Mouse (Mus musculus) spleen, adult 2 months (tissue): ENCODE results near the gene Klrb1a. TPM values are rescaled to one million over a fixed set of nuclear protein-coding genes. Genes with fewer than 3 reads are reported as not detected.

Experiments
- DNase-seq, 2 experiments: peaks; one replicate each; pipeline versions ENCODE4 v3.0.0 to v3.0.0-alpha.2; 2012 to 2021; ENCODE audit warnings: low spot score in 2 of 2, low read depth in 1 of 2
- H3K27ac ChIP-seq: fragments of 200-500 bp; 2 replicates; pipeline ENCODE4 v1.5.1; 2012; ENCODE audit warnings: low read length, inconsistent platforms; ENCODE audit not compliant: insufficient read depth
- H3K27me3 ChIP-seq: fragments of 200-500 bp; 2 replicates; pipeline ENCODE4 v1.6.1; 2012; ENCODE audit warnings: mild to moderate bottlenecking, moderate library complexity, low read length, inconsistent platforms; ENCODE audit not compliant: control insufficient read depth, insufficient read depth
- H3K36me3 ChIP-seq: fragments of 200-500 bp; 2 replicates; pipeline ENCODE4 v1.6.1; 2012; ENCODE audit warnings: mild to moderate bottlenecking, low read length, inconsistent platforms; ENCODE audit not compliant: control insufficient read depth, insufficient read depth
- H3K4me1 ChIP-seq: fragments of 200-500 bp; 2 replicates; pipeline ENCODE4 v1.6.1; 2011; ENCODE audit warnings: inconsistent platforms; ENCODE audit not compliant: control insufficient read depth, insufficient read depth, insufficient read length
- H3K4me3 ChIP-seq: fragments of 200-500 bp; 2 replicates; pipeline ENCODE4 v1.5.1; 2011; ENCODE audit warnings: mild to moderate bottlenecking, inconsistent platforms; ENCODE audit not compliant: insufficient read depth, insufficient read length; ENCODE audit errors: extremely low read depth
- CTCF ChIP-seq: fragments of 200-500 bp; IDR thresholded peaks from 2 replicates; pipeline ENCODE4 v1.5.1; 2011; ENCODE audit warnings: mild to moderate bottlenecking, inconsistent platforms; ENCODE audit not compliant: insufficient read depth, insufficient read length, insufficient replicate concordance; ENCODE audit errors: extremely low read depth
- POLR2A ChIP-seq: fragments of 200-500 bp; IDR thresholded peaks from 2 replicates; pipeline ENCODE4 v1.6.1; 2011; ENCODE audit warnings: low read depth, low read length, inconsistent platforms
- WGBS: fragments of 180-500 bp; shearing (Covaris S2); methylation state at CpG from one replicate; pipeline ENCODE4 v1.1.7; 2018; 5-methylcytosine and 5-hydroxymethylcytosine counted together
- polyA plus RNA-seq: library from polyadenylated mRNA; depleted of rRNA; stranded (reverse); fragments of >200 nt; gene quantifications from 2 replicates; pipeline ENCODE4 v1.2.3, GENCODE M21; 2012

The Klrb1a gene
- polyA plus RNA-seq, 1 experiment = 1.2 TPM

DNA sequence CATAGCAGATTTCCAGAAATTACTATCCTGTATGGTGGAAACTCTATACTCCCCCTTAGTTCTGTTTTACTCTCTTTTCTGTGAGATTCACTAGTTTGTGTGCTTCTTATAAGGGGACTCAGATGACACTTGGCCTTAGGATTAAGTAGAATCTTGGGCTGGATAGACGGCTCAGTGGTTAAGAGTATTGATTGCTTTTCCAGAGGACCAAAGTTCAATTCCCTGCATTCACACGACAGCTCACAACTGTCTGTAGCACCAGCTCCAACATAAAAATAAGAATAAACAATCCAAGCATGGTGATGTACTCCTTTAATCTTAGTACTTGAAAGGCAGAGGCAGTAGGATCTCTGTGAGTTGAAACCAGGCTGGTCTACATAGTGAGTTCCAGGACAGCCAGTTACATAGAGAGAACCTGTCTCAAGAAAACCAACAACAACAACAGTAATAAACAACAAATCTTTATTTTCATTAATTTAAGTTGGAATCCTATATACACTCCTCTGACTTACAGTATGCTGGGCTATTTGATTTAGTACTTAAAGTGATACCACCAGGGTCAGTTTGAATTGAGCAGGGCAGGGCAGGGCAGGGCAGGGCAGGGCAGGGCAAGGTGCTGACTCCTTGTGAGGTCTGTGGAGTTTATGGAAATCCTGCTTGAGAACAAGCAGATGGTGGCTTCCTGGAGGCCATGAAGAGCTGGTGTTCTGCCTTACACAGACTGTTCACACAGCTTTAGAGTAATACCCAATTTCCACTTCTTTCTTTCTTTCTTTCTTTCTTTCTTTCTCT is 24.9 kb downstream of the Klrb1a start:
- 81% methylated on average over 2 of the region's 2 CpGs for WGBS
- Histone ChIP-seq H3K27ac (no peak overlapping the region), H3K4me3 (no peak overlapping the region), H3K27me3 (no peaks in the 10 kb centered on the region), H3K36me3 (no peaks in the 10 kb centered on the region), H3K4me1 (no peaks in the 10 kb centered on the region)
- TF ChIP-seq POLR2A (no peak), CTCF (no peak)
- DNase-seq = no peak

DNA sequence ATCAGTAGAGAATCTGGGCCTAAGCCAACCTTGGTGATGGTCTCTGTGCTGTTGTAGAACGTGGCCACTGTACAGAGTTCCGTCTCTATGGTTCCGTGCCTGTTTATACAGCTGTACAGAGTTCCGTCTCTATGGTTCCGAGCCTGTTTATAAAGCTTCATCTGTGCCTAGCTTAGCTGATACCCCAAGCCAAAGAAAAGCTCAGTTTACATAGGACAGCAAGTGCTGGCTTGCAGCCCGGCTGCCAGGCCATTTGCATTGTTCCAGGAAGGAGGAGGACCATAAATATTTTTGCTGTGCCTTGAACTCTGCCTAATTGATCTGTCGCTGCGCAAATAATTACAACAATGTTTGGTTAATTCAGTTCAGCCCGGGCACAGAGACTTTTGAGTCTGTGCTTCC is 26.2 kb downstream of the Klrb1a start:
- no peaks in the 10 kb centered on the region for H3K36me3 ChIP-seq
- no peaks in the 10 kb centered on the region for H3K27me3 ChIP-seq
- no peak for DNase-seq
- TF ChIP-seq CTCF (no peak), POLR2A (no peak)
- H3K4me3 ChIP-seq = no peak overlapping the region
- WGBS = 76% methylated on average over 9 of the region's 9 CpGs
- no peak overlapping the region for H3K27ac ChIP-seq
- no peaks in the 10 kb centered on the region for H3K4me1 ChIP-seq

DNA sequence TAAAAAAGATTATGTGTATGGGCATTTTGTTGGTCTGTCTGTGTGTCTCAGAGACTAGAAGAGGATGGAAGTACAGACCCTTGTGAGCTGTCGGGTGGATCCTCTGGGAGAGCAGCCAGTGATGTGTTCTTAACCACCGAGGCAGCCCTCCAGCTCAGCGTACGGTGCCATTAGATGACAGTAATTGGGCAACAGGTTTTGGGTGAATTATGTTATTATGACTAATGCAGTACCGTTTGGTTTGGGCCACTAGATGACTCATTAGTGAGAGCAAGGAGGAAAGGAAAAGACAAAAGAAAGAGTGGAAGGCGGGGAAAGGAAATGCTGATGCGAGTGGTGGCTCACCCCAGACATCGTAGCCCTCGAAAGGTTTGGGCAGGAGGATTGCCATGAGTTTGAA is 28.7 kb downstream of the Klrb1a start:
- WGBS = 85% methylated on average over 9 of the region's 9 CpGs
- no peak for DNase-seq
- Histone ChIP-seq H3K4me1 (no peaks in the 10 kb centered on the region), H3K4me3 (no peak overlapping the region), H3K27ac (no peak overlapping the region), H3K27me3 (no peaks in the 10 kb centered on the region), H3K36me3 (no peaks in the 10 kb centered on the region)
- TF ChIP-seq POLR2A = no peak
- TF ChIP-seq CTCF = no peak

DNA sequence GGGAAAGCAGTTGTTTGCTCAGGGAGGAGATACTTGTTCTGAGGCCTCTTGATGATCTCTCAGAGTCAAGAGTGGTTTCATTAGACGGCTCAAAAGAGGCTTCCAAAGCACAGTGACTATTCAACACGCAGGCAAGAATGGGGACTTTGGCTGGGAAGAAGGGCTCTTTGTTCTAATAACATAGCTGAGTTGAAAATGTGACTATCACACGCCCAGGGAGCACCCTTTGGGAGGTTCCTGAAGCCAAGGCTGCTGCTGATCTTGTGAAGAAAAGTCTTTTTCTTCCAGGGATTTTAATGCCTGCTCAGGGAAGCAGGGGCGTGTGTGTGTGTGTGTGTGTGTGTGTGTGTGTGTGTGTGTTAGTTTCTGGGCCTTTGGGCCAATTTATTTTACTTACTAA is 33.9 kb downstream of the Klrb1a start:
- TF ChIP-seq POLR2A = no peak
- TF ChIP-seq CTCF = no peak
- H3K36me3 ChIP-seq = no peaks in the 10 kb centered on the region
- H3K4me3 ChIP-seq = no peak overlapping the region
- WGBS = 79% methylated on average over 4 of the region's 4 CpGs
- no peaks in the 10 kb centered on the region for H3K27me3 ChIP-seq
- no peaks in the 10 kb centered on the region; the same call in 1 of the 2 replicates for H3K4me1 ChIP-seq
- no peak overlapping the region for H3K27ac ChIP-seq
- DNase-seq = no peak

DNA sequence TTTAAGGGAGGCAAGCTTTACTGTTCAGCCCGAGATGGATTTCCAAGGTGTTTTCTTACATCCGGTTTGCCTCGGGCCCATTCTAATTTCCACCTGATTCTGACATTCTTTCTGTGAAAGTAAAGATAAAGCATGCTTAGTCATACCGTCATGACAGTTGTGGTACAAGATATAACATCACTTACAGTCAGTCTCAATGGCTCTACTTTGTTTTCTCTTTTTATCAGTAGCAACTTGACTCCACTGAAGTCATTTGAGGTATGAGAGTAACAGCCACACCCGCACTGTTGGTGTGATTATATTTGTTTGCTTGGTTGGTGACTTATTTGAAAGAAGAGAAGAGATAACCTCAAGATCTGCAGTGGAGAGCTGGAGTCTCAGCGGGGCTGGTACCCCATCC is 35.7 kb downstream of the Klrb1a start:
- 78% methylated on average over 6 of the region's 6 CpGs for WGBS
- TF ChIP-seq POLR2A = no peak
- TF ChIP-seq CTCF = no peak
- no peaks in the 10 kb centered on the region; the same call in 1 of the 2 replicates for H3K4me1 ChIP-seq
- no peak overlapping the region for H3K4me3 ChIP-seq
- no peak overlapping the region for H3K27ac ChIP-seq
- no peak for DNase-seq
- H3K27me3 ChIP-seq = no peaks in the 10 kb centered on the region
- H3K36me3 ChIP-seq = no peaks in the 10 kb centered on the region

DNA sequence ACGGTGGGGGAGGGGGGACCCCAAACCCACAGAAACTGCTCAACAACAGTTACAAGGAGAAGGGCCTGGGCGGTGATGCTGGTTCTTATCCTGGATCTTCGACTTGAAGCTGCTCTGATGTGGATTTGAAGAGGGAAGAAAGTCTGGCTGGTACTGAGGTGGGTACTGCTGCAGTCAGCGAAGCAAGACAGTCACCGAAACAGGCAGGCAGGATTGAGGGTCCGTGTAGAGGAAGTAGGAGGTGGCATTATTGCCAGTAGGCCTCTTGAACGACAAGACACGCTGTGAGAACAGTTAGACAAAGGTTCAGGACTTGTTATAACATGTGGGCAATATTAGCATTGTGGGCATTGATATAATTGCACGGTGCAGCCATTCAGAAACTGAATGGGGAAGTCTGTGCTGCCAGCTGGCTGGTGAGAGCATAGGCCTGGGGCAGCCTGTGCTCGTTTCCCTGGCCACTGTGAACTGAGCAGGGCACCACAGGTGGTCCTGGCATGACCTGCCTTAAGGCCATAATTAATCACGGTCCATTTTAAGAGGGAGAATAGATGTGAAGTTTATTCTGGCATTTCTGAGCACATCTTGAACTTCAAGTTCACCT is 37.6 kb downstream of the Klrb1a start:
- 56% methylated on average over 11 of the region's 11 CpGs for WGBS
- H3K4me1 ChIP-seq = no peaks in the 10 kb centered on the region; the same call in 1 of the 2 replicates
- H3K36me3 ChIP-seq = no peaks in the 10 kb centered on the region
- DNase-seq = no peak
- no peak overlapping the region for H3K4me3 ChIP-seq
- no peak overlapping the region for H3K27ac ChIP-seq
- H3K27me3 ChIP-seq = no peaks in the 10 kb centered on the region
- no peak for TF ChIP-seq CTCF
- no peak for TF ChIP-seq POLR2A

DNA sequence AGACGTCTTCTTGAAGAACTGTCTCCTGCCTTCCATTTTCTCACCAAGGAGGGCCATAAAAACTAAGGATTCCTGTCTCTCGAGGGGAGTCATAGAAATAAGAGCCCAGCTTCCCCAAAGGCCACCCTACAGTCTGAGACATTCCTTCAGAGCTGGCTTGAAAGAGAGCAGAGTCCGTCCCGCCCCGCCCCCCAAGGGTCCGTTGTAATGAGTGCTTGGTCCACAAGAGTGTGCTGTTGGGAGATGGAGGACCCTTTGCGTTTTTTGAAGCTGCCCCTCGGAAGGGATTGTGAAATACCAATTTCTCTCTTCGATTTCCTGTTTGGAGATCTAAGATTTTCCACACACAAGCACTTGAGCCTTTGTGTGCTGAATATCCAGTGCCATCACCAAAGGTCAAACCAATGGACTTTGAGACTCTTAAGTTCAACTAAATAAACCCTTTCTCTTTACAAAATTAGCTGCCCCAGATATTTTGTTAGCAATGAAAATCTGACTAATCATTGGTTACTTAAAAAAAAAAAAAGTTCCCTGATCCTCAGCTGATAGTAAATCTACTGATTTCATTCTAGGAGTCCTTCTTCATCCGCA is 39.2 kb downstream of the Klrb1a start:
- WGBS = 28% methylated on average over 10 of the region's 10 CpGs
- H3K27ac ChIP-seq = no peak overlapping the region
- no peaks in the 10 kb centered on the region for H3K27me3 ChIP-seq
- H3K4me3 ChIP-seq = no peak overlapping the region
- H3K4me1 ChIP-seq = no peaks in the 10 kb centered on the region; the same call in 1 of the 2 replicates
- no peaks in the 10 kb centered on the region for H3K36me3 ChIP-seq
- DNase-seq = no peak
- TF ChIP-seq POLR2A (no peak), CTCF (no peak)
